Mouse (Mus musculus): ENCODE measurements at regions not wholly inside any gene's neighbourhood (a gene's known extent, or its start where the extent isn't known, plus 50 kb on each side); places are given as distances from the start of the nearest gene placed in this dataset.

DNA sequence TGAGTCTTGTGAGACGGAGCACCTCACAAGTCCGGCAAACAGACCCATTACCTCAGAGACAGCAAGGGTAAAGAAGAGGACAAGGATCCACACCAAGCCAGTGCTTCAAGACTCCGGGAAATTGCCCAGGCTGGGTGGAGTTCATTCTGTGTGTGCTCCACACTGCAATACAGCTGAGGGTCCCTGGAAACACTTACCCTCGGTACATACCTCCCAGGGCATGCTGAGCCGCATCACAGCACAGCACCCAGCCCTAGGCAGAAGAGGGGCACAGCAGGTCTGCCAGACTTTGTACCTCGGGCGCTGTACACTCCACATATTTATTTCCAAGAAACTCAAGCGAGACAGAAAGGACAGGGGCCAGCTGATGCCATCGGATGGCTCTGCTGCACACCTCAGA lies 54.5 kb upstream of the Cmc1 start:
- DNase-seq (ENCODE audit: low spot score) = no peak

DNA sequence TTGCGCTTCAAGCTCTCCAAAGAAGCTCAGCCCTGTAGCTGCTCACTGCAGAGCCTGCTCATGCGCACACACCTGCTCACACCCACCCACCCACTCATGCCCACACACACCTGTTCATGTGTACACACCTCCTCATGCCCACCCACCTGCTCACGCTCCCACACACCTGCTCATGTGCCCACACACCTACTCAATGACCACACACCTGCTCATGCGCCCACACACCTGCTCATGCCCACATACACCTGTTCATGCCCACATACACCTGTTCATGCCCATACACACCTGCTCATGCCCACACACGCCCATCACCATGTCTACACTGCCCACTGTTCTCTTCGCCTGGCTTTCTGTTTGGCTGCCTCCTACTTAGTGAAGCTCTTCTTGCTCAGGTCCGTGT lies 56.5 kb upstream of the Cmc1 start:
- no peak for DNase-seq (ENCODE audit: low spot score)

DNA sequence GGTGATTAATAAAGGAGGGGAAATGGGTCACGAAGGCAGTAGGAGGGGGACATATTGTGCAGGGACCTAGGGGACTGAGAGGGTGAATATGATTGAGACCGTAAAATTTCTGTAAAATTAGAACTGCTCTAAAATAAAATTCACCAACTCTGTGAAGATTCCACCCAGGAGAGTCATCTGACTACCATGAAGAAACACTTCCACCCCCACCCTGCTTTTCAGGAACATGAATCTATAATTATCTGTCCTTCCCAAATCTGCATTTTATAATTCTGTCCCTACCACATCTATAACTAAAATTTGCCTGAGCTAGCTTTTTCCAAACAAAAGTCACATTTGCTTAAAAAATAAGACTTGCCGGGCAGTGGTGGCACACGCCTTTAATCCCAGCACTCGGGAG lies 69.7 kb upstream of the Cmc1 start:
- no peak for DNase-seq (ENCODE audit: low spot score)

DNA sequence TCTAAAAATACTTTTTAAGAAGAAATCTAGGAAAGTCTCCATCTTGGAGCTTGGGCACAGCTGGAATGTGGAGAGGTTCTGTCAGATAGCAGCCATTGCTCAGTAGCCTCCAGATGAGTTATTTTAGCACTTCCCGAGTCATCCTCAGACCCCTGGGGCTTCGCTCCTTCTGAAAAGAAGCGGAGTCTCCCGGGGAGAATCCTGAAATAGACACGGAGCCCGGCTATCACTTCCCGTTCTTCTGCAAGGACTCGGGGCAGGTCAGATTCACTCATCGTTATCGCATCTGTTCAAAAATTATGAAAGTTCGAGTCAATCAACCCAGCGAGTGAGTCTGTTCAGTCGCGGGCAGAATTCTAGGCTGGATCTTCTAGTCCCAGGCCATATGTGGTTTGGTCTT lies 71.2 kb upstream of the Cmc1 start:
- DNase-seq (ENCODE audit: low spot score) = no peak

DNA sequence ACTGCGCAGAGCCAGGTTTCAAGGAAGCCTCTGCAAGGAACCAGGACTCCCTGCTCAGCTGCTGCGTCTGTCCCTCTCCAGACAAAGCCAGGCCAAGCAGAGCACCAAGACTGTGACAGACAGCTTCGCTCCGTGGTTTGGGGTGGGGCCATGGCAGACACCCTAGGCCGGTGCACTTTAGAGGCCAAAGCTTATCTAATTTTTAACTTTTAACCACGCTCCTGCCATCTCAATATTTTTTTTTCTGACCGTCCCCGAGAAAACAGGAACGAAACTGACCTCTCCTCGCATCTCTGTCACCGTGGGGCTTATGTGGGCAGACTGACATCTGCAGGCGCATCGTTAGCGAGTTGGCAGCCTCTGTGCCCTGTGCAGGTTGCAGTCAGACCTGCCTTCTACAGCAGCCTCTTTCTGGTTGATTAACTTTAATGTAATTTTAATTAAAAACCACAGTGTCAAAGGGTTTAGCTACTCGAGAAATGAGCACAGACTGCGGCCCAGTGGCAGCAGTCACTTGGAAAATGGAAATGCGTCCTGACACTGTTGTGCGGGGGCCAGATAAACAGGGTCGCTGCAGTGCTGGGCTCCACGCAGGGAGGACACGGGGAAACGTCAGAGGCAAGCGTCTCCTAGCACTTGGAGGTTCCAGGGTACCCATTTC lies 77.6 kb upstream of the Cmc1 start:
- no peak for DNase-seq (ENCODE audit: low spot score)

DNA sequence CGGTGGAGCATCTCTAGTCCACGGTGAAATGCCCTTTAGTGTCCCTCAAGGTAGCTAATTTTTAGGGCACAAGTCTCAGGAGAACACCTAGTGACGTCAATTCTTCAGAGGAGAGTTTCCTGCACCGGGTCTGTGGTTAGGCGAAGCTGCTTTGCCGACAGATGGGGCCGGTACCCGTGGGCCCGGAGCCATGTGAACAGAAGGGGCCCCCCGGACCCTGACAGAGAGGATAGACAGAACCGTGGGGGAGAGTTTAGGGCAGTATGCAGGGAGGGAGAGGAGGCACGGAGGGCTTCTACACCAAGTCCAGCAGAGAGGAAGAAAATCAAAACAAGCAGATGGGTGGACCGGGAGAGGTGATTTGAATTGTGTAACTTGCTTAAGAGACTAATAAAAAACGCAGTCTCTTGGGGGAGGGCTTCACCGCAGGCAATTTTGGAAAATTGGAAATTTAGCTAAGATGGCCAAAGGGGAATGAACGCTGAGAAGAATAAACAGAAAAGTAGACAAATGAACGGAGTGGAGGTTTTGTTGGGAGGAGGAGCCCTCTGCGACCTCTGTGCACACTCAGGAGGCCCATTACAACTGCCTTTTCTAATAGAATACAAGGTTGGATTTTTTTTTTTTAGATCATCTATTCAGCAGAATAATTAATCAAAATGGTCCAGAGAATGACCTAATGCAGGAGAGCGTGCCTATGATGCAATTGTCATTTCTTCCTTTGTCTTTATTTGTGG lies 78.9 kb upstream of the Cmc1 start:
- no peak for DNase-seq (ENCODE audit: low spot score)

DNA sequence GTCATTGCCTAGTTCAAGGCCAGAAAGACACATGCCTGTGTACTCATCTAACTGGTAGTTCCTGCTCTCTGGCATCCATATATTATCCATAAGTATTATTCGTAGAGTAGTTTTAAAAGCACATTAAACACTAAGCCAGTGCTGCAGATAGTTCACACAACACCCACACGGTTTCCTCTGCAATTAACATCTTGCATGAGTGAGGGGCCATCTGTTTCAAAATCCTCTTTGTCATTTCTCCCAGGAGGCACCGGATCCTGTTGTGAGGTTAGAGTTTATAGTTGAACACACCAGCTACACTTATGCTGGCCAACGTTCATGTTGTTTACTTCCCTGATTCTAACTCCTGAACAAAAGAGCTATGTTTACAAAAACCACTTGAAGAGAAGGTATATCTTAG lies 90.7 kb upstream of the Cmc1 start:
- DNase-seq (ENCODE audit: low spot score) = no peak

DNA sequence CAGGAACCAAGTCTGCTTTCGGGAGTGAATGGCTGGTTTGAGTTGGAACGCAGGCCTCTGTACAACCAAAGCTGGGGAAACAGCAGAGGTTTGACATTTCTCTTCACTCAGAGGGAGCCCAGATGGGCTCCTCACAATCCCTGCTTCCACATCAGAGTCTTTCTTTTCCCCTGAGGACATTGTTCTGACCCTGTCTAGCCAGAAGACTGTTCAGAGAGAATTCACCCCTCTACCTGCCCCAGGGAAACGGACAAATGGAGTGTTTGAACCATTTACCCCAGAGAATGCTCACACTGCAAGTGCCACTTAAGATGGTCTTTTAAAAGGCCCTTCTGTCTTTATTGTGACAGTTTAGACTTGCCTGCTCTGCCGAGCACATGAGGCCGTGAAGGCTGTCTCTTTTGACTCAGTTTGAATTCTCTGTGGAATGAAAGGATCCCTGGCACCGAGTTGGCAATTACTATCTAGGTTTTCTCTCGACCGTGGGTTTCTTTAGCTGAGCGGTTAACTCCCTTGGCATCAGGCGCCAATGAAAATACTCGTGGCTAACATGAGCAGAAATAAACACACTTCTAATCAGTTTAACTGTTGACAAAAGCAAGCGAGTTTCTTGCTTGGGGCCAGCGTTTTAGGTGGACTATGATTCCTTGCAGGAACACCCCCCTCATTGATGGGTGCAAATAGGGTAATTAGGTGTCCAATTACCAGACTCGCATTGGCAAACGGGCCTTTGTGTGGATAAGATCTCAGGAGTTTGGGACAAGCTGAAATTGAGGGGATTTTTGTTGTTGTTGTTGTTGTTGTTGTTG lies 97.0 kb upstream of the Cmc1 start:
- no peak for DNase-seq (ENCODE audit: low spot score)

DNA sequence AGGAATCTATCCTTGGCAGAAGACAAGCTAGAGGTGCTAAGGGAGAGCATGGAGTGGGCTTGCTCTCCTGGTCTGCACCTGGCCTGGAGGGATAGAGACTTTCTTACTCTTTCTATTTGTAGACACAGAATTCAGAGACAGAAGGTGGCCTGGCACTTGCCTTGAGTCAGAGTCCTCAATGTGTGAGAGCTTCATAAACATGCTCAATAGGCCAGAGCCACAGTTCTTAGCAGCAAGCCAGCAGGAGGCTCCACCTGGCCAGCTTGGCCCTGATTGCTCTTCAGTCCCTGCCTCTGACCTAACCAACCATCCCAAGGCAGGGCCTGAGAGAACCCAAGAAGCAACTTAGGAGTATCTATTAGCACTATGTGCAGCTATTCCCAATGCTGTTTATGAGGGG lies 103.9 kb upstream of the Cmc1 start:
- no peak for DNase-seq (ENCODE audit: low spot score)

DNA sequence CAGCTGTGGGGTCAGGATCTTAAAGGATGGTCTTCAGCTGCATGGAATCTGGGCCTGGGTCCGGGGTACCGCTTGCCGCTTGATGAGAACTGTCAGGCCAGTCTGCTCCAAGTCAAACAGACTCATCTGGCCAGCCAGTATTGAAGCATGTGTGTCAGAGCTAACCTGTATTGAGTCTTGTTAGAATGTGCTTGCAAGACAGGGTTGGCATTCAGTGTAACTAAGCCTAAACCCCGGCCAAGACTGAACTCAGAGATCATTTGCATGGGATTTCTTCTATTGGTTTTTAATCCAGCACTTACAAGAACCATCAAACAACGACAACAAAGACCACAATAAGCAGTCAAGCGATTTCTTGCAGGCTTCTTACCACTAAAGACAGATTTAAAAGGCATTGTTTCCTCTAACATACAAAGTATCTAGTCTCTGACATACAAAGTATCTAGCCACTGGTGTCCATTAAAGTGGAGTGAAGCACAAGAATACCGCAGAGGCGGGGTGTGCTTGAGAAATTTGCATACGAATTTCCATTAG lies 105.3 kb upstream of the Cmc1 start:
- DNase-seq (ENCODE audit: low spot score) = no peak

DNA sequence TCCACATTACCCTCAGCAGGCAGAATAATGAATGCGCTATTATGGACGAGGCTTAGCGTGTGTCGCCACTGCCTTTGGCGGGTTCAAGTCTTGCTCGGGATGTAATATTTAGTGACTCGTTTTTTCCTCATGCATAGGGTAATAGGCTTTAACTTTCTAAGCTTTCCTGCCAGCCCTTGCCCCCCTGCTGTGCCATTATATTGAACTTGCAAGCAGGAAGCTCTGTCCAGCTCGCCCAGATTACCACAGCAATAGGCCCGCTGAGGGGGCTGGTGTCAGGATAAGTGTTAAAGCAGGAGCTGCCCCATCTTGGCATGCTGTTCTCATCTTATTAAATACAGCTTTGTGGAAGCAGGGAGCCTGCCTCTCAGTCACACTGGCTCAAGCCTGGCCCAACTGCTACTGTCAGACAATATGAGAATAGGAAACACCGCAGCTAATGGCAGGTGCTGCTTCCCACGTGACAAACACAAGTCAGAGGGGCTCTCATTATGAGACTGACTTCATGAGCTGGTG lies 105.8 kb upstream of the Cmc1 start:
- DNase-seq (ENCODE audit: low spot score) = no peak

DNA sequence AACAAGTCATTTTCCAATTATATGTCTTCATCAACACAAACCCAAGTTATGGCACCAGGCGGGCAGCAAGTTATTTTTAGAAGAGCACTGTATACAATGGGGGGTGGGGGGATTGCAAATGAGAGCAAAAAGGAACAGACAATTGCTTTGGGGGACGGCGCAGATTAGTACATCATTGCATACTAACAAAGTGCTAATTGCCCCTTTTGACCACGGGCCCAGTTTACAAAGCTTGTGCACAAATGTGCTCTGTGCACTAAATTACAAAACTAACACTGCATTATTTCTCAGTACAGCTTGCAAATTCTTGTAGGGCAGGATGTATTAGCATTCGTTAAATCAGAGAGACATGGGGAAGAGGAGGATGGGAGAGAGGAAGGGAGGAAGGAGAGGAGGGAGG lies 116.3 kb upstream of the Cmc1 start:
- DNase-seq (ENCODE audit: low spot score) = no peak

DNA sequence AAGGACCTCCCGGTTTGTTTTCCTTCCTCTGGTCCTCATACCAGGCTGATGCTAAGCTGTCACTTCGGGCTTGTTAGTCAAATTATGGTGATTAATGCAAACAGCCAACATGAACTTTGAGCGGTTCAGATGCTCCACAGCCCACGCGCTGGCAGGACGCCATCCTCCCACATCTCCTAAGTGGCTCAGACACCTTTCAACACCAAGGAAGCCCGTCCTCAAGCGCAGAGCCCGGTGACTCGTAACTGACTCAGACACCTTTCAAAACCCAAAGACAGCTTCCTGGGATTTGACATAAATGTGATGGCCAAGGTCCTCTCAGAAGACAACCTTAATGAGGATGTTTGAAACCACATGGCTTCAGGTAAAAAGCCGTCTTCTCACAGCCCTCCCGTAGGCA lies 121.7 kb upstream of the Cmc1 start:
- DNase-seq (ENCODE audit: low spot score) = no peak

DNA sequence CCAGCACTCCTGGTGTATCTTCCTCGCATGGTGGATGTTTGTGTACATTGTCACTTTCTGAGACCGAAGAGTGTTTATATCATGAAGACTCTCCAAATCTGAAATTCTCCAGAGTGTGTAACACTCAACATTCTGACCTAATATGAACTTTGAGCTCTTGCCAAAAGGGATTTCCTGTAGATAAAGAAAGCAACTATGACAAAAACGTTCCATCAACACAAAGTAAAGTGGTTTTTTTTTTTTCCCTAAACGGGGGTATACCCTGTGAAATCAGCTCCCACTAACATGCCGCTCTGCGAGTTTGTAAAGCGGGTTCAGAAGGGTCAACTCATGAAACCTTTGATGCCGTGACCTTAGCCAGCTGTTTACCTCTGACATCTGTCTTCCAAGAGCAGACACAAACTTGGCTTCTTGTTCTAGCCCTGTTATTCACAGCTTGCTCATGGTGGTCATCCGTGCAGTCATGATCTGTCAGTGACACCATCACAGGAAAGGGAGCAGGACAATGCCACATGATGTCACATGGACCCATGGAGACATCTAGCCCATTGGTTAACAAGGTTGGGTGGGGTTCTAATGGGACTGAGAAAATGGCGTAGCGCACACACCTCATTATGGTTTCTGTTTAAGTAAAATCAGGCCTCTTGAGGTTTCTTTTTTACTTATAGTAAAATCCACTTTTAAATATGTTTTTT lies 122.9 kb upstream of the Cmc1 start:
- DNase-seq (ENCODE audit: low spot score) = peak; percentile 16

DNA sequence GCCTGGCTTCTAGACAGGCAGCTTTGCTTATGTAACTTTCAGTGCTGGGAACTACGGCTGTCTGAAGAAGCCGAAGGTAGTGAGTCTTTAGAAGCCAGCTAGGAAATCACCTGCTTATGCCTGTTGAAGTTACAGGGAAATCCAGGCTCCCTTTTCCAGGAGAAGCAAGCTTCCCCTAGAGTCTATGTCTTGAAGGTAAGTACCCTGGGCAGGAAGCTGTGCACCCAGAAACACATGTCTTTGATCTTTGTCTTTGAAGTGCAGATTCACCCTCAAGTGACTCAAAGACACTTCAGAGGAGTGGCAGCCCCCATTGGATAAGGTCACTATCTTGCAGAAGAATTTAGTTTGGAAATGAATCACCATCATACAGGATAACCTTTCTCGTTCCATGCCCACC lies 135.5 kb upstream of the Cmc1 start:
- no peak for DNase-seq (ENCODE audit: low spot score)

DNA sequence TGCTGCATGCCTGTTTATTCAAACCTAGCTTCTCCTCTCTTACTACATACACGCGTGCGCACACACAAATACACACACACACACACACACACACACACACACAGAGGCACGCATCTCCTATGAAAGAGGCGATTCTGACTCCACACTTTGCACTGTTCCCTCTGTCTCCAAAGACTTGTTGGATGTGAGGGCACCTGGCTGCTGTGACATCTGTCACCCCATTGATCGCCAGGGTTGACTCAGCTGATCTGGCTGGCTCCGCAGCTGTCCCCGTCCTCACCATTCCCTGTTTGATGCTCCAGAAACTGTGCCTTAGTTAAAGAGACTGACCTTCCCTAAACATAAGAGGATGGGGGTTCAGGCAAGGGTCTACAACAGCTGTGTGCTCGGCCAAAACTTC lies 137.6 kb upstream of the Cmc1 start:
- DNase-seq (ENCODE audit: low spot score) = no peak

DNA sequence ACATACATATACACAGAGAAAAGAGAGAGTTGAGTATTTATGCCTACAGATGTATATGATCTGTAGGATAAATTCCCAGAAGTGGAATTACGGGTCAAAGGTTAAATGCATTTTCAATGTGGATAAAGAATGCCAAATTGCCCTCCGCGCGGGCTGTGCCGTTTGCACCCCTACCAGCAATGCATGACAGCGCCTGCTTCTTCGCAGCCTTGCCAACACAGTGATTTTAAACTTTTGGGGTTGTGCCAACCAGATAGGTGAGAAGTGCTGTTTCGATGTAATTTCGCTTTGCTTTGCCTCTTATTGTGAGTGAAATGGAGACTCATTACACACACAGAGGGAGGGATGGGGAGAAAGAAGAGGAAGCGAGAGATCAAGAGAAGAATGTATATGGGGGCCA lies 142.9 kb upstream of the Cmc1 start:
- DNase-seq (ENCODE audit: low spot score) = no peak

DNA sequence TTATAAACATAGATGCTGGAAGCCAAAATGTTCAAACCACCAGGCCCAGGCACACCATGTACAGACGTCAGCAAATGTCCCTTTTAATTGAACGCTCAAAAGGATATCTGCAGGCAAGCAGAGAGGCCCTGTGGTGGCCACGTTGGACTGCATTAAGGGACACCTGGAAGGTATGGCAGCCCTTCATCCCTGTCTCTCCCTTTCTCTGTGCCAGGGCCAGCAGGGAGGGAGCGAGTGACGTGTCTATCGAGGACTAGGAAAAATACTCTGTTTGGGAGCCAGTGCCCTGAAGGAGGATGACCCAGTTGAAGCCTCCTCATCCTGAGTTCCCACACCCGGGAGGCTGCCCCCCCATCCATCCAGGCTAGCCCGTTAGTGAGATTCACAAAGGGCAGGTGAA lies 144.0 kb upstream of the Cmc1 start:
- no peak for DNase-seq (ENCODE audit: low spot score)

DNA sequence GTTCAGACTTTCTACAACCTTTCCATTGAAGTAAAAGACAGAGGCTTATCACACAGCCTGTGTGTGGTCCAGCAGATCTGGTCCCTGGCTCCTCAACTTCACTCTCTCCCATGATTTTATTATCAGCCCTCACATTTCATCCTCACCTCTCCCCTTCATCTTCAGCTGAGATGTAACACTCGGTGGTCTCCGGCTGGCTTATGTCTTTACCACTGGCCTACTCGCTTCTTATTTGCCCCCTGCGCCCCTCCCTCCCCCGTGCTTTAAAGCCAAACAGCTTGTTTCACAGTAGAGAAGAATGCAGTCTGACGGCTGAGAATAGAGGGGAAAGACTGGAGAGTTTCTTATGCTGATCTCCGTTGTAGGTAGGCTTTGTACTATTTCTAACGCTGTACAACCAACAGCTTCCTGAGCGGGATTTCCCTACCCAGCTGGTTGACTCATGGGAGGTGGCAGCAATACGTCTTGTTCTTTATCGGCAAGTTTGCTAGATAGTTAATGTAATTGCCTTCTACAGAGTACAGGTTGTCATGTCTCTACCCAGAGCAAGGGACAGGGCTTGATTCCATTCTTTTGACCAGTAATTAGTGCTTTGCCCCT lies 152.9 kb upstream of the Cmc1 start:
- DNase-seq (ENCODE audit: low spot score) = no peak

DNA sequence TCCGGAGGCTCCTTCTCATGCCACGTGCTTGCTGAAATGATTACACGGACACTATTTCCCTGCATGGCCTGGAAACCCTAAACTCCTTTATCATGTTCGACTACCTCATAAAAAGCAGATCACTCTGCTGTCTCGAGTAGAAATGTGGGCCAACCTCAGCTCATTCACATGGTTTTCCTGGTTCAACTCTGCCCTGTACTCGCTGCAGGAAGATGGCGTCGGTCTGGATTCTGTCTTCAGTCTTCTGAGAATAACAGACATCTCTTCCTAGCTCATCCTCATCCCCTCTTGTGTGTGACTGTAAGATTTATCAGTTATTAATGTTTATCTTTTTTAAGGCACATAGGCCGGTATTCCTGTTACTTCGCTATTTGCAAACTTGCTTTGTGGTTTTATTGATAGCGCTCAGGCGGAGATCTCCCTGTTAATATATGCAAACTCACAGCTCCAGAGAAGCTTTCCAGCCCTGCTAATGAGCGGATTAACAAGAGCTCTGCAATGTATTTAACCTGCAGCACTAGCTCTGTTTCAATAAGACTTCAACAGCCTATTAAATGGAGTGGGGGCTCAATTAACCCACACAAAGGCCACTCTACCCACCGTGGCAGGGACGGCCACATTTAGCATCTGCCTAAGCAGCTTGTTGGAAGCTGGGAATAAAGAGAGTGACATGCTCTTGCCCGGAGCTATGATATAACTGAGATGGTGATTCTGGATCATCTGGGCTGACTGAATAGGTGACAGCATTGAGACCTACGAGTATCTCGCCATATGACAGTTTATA lies 159.5 kb upstream of the Eomes start:
- DNase-seq (ENCODE audit: low spot score) = no peak

DNA sequence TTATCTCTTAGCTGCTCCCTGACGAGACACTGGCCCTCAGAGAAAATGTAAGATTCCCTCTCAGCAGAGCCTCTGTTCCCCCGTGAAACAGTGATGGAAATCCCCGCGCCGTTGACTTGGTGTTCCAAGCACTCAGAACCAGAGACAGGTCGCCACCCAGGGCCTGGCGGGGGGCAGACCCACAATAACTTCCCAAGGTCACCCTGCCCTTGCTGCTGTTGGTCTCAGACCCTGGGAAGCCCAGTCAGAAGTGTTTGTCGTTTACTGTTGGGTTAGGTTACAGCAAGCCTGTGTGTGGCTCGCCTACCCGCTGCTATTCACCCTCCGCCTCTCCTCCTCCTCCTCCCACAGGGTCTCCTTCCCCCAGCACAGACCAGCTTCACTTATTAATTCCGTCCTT lies 154.2 kb upstream of the Eomes start:
- no peak for DNase-seq (ENCODE audit: low spot score)
